Mouse (Mus musculus) left cerebral cortex, postnatal 10 days (tissue): ENCODE data around the gene Gm49387. TPM values are rescaled to one million over a fixed set of nuclear protein-coding genes. Genes with fewer than 3 reads are reported as not detected.
"Not testable (repeated sequence)": the region's sequence is repeated elsewhere in the genome, so short reads cannot be mapped to it uniquely, and the experiment has no call there.

ENCODE experiments used
- DNase-seq, 2 experiments: peaks; one replicate each; pipeline ENCODE4 v3.0.0; 2021 to 2022; ENCODE audit warnings: low spot score in 2 of 2, mixed read lengths in 1 of 2; ENCODE audit errors: extremely low spot score in 1 of 2
- intact Hi-C: fragments of 180-260 bp; cut with DNase I; formaldehyde crosslinking; loops from one replicate; pipeline ENCODE4 v1.15.1; 2025
- total RNA-seq, 2 experiments: library from RNA; stranded (reverse); gene quantifications; 2 replicates each; pipeline ENCODE4 v1.2.3; 2021

Gene Gm49387
- total RNA-seq, 2 experiments from 2014 or later, result 0.79 TPM; not detected in 1

- DNase-seq, result peak in 1 of 2 experiments; percentile 35
- intact Hi-C loops, result no loop called here
Observed at GRCm38 (mm10) chr14:31647991-31648390, 7.3 kb upstream of the Gm49387 start.

DNA sequence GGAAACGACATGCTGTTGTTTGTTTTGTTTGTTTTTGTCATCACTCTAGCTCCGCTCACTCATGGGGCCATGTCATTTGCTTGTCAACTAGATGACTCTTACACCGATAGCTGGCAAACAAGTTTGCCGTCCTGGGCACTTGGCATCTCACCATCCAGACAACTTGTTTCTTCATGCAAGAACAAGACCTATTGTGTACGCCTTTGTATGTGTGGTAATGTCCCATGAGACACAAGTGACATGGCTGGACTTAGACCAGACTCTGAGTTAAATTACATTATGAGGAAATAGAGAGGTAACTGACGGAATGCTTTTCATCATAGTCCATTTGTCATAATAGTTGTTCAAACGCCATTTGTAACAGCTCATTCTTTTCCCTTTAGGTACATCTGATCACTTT is 5.2 kb upstream of the Gm49387 start:
- intact Hi-C loops, result no loop called here
- no peak for DNase-seq

DNA sequence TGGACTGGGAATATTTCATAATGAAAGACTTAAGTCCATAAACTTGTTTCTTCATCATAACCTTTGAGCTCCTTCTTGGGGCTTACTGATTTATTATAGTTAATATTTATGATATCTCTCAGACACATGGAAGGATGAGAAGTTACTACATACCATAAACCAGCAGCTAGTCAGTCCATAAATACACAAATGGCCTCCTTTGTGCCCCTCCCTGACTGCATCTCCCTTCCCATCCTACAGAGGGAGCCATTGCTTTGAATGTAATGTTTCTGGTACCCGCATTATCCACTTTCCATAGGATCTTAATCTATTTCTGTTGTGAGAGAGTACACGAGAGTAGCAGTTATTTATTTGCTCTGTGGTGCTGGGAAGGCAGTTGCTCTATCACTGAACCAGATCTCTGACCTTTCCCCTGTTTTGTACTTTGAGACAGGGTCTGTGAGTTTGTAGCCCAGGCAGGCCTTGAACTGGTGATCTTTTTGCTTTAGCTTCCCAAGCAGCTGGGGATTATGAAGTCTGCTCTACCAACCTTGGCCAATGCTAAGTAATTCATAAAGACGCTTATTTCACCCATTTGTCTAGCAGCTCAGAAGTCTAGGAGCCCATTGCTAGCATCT is 4.4 kb upstream of the Gm49387 start:
- intact Hi-C loops, result no loop called here
- no peak for DNase-seq

DNA sequence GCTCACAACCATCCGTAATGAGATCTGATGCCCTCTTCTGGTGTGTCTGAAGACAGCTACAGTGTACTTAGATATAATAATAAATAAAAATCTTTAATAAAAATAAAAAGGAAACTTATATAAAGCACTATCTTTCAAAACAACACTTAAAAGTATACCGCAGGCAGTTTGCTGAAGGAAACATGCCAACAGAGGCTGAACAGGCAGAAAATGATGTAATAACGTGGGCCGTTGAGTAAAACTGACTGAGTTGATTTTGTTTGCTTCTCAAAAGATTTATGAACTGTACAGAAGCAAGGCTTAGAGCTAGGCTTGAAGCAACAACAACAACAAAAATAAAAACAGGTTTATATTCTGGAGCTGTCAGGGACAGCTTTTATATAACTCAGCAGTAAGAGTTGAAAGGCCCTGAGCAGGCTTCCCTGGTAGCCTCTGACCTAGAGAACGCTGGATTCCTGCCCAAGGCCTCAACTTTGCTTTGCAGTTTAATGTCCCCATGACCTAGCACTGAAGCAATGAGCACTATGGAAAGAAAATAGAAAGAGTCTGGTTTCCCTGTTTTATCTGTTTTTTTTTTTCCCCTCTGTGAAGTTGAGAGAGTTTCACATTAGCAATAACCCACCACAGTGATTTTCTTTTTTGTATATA is 3.6 kb upstream of the Gm49387 start:
- no peak for DNase-seq
- intact Hi-C loops, result no loop called here

- intact Hi-C loops, result no loop called here
- DNase-seq, result no peak
Observed at GRCm38 (mm10) chr14:31641506-31642155, 953 bp upstream of the Gm49387 start.

GRCm38 (mm10) chr14:31640890-31641505 is 320 bp upstream of the Gm49387 start, which contains the start of the genes Btd and Hacl1:
Gene Btd, plus strand, starts transcription at chr14:31641028.
Gene Hacl1, minus strand, starts transcription at chr14:31641286.
- intact Hi-C loops, result no loop called here
- peak; percentile 89 to 90 for DNase-seq

GRCm38 (mm10) chr14:31630677-31631076 is 10.0 kb downstream of the Gm49387 start:
- no peak for DNase-seq
- intact Hi-C loops, result no loop called here

DNA sequence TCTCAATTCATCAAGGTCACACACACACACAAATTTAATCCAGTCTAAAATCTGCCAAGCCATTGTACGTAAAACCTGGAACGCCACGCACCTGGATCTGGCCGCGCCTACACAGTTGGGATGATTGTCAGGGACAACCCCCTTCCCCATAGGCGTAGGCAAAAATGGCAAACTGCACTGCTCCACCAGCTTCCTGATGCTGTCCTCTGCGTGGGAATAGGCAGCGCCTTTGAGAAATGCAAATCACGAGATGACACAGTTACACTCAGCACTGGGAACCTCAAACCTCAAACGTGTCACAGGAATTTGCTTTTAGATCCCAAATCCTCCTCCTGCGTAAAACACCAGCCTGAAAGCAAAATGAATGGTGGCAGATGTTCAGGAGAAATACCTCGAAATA is 17.9 kb downstream of the Gm49387 start:
- intact Hi-C loops, result no loop called here
- DNase-seq, result no peak

- intact Hi-C loops, result no loop called here
- no peak for DNase-seq
Observed at GRCm38 (mm10) chr14:31620591-31621223, 20.0 kb downstream of the Gm49387 start.

- intact Hi-C loops, result no loop called here
- no peak for DNase-seq
Observed at GRCm38 (mm10) chr14:31617997-31618396, 22.7 kb downstream of the Gm49387 start.

DNA sequence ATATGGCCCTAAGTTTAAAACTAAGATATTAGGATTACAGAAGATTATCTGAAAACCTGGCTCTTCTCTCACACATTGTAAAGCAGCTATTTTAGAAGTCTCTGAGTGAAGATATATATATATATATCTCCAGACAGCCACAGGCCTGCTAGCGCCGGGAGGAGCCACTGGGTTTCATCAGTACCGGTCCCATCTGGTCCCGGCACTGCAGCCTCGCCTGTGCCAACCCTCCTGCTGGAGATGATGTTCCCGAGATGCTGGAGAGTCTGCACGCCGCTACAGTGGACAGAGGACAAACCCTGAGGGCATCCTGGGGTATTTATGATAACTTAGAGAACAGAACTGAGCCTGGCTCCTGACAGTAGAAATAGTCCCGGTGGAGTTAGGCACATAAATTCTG is 23.5 kb downstream of the Gm49387 start:
- intact Hi-C loops, result no loop called here
- no peak for DNase-seq

DNA sequence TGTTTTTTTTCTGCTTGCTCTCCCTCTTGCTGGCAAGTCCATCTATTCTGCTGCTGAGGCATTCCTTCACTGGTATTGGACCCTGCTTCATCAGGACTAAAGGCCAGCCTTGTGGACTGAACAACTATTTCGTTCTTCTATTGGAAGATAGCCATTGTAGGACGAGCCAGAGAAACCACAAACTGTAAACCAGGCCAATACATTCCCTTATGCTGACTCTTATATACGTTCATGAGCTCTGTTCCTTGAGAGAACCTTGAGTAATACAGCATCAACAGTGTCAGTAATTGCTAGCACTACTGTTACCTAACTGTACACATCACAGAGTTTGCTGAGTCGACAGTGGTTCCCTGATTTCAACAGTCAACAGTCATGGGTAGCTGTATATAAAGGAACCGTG is 27.0 kb downstream of the Gm49387 start:
- no peak for DNase-seq
- intact Hi-C loops, result no loop called here

GRCm38 (mm10) chr14:31611986-31612385 is 28.7 kb downstream of the Gm49387 start:
- intact Hi-C loops, result no loop called here
- no peak for DNase-seq

DNA sequence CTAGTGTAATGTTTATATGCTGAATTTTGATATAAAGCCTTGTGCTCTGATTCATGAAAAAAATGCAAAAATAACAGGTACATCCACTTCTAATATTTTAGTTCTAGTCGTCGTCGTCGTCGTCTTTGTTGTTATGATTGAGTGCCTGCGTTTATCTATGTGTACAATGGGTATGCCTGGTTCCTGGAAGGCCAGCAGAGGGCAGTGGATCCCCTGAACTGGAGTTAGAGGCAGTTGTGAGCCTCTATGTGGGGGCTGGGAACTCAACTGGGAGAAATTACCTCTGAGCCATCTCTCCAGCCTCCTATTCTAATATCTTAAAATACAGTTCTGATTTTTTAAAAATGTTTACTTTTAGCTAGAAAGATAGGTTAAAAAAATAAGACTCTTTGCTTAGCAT is 35.2 kb downstream of the Gm49387 start:
- DNase-seq, result no peak
- intact Hi-C loops, result loop anchor here (2.0 kb wide), 1 partner anchor 87 kb away; no protein-coding TSS in a partner anchor

- intact Hi-C loops, result loop anchor here (2.0 kb wide), 1 partner anchor 86 kb away; no protein-coding TSS in a partner anchor
- no peak for DNase-seq
Observed at GRCm38 (mm10) chr14:31604916-31605315, 35.8 kb downstream of the Gm49387 start.

- DNase-seq, result not testable (repeated sequence)
Observed at GRCm38 (mm10) chr14:31602616-31602979, 38.1 kb downstream of the Gm49387 start.

GRCm38 (mm10) chr14:31601908-31602615 is 38.6 kb downstream of the Gm49387 start:
- intact Hi-C loops, result no loop called here
- no peak for DNase-seq

More at GRCm38 (mm10) chr14:31602616-31602979, 38.1 kb downstream of the Gm49387 start:
- intact Hi-C loops, result not testable (repeated sequence)

DNA sequence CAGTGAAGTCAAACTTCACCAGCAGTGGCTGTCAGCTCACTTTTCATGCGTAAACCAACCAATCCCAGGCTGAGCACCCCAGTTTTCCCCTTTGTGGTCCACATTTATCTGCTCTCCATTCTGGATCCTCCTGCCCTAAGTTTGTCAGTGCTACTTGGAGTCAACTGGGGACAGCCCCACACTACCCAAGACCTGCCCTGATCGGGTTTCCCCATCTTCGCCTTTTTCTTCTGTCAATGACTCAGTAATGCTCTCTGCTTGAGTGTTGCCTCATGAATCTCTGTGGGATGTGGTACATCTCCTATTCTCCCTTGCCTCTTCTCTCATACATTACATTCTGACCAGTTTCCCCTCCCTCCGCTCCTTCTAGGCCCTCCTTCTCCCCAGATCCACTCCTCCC is 43.2 kb downstream of the Gm49387 start:
- DNase-seq, result no peak
- intact Hi-C loops, result no loop called here

GRCm38 (mm10) chr14:31596408-31596807 is 44.3 kb downstream of the Gm49387 start:
- intact Hi-C loops, result no loop called here
- DNase-seq, result no peak
